7 mouse cellular contexts compared by ENCODE assay signal in genomic region chr11:101264954-101265471, GRCm38 (mm10). TPM values are rescaled to one million over a fixed set of nuclear protein-coding genes. Genes with fewer than 3 reads are reported as not detected.
DNase-seq lines count a peak whose midpoint lies in the region; ATAC-seq and TF ChIP-seq lines count a peak whose summit lies in the region.

No protein-coding gene starts in this region.

- H3K27me3 ChIP-seq in lung, postnatal 0 days (replicated peaks; ENCODE audit: insufficient read depth, low read length), result peaks cover 11% of the 10 kb centered on the region; the same call in 1 of the 2 replicates
- peaks cover 45% of the 10 kb centered on the region for H3K27me3 ChIP-seq in forebrain, embryonic 14.5 days (replicated peaks; ENCODE audit: control insufficient read depth, insufficient read depth, low read length)
- H3K27me3 ChIP-seq in liver, embryonic 13.5 days, result peaks cover 69% of the 10 kb centered on the region

- no peak overlapping the region for H3K27ac ChIP-seq in lung, postnatal 0 days (ENCODE audit: low read length)
- no peak overlapping the region for H3K27ac ChIP-seq in forebrain, embryonic 14.5 days (ENCODE audit: low read depth, low read length)
- H3K27ac ChIP-seq in liver, embryonic 13.5 days, result no peak overlapping the region

- peaks cover 21% of the 10 kb centered on the region; the same call in 1 of the 2 replicates for H3K4me1 ChIP-seq in lung, postnatal 0 days (ENCODE audit: insufficient read depth, low read depth, low read length)
- H3K4me1 ChIP-seq in forebrain, embryonic 14.5 days (ENCODE audit: control insufficient read depth, insufficient read depth, low read length), result peaks cover 11% of the 10 kb centered on the region
- H3K4me1 ChIP-seq in liver, embryonic 13.5 days (replicated peaks), result peaks cover 71% of the 10 kb centered on the region

- no peak for TF ChIP-seq EP300 in lung, postnatal 0 days (IDR thresholded peaks at IDR 0.05)

- no peak for ATAC-seq in lung, postnatal 0 days
- ATAC-seq in forebrain, embryonic 14.5 days, result no peak
- no peak for ATAC-seq in liver, embryonic 13.5 days (ENCODE audit: low read depth)

- TF ChIP-seq CTCF in lung, postnatal 0 days (IDR thresholded peaks at IDR 0.05), result no peak

- WGBS in lung, postnatal 0 days, result 10% methylated on average over 31 of the region's 31 CpGs
- WGBS in forebrain, embryonic 14.5 days, result 3% methylated on average over 31 of the region's 31 CpGs
- WGBS in liver, embryonic 13.5 days (ENCODE audit: insufficient replicate concordance), result 13% methylated on average over 31 of the region's 31 CpGs

- no peak overlapping the region; the same call in 1 of the 2 replicates for H3K4me3 ChIP-seq in lung, postnatal 0 days (ENCODE audit: low read depth, low read length)
- H3K4me3 ChIP-seq in forebrain, embryonic 14.5 days (ENCODE audit: low read depth, low read length), result peak overlapping the region; percentile 14
- H3K4me3 ChIP-seq in liver, embryonic 13.5 days (replicated peaks), result peak overlapping the region; percentile 23

- H3K9ac ChIP-seq in lung, postnatal 0 days (replicated peaks; ENCODE audit: low read depth), result no peak overlapping the region
- H3K9ac ChIP-seq in forebrain, embryonic 14.5 days (ENCODE audit: low read length), result peak overlapping the region; percentile 49; the same call in 1 of the 2 replicates
- H3K9ac ChIP-seq in liver, embryonic 13.5 days, result no peak overlapping the region

- H3K9me3 ChIP-seq in lung, postnatal 0 days (ENCODE audit: low read length), result no peaks in the 10 kb centered on the region
- H3K9me3 ChIP-seq in forebrain, embryonic 14.5 days (replicated peaks; ENCODE audit: control insufficient read depth, low read length), result no peaks in the 10 kb centered on the region
- no peaks in the 10 kb centered on the region for H3K9me3 ChIP-seq in liver, embryonic 13.5 days (replicated peaks)

- H3K36me3 ChIP-seq in lung, postnatal 0 days (ENCODE audit: insufficient read depth, low read length), result no peaks in the 10 kb centered on the region
- no peaks in the 10 kb centered on the region for H3K36me3 ChIP-seq in forebrain, embryonic 14.5 days (ENCODE audit: control insufficient read depth, insufficient read depth, low read length)
- peaks cover 4% of the 10 kb centered on the region; the same call in 1 of the 2 replicates for H3K36me3 ChIP-seq in liver, embryonic 13.5 days

- no peak for DNase-seq in lung, postnatal 0 days (ENCODE audit: low spot score)
- DNase-seq in lung, adult 18-20 months, result no peak
- DNase-seq in forebrain, embryonic 14.5 days (ENCODE audit: low spot score), result no peak
- no peak for DNase-seq in liver, embryonic 13.5 days
- peak; percentile 48 for DNase-seq in testis, postnatal 10 days (ENCODE audit: low spot score)
- DNase-seq in cerebellum, postnatal 25 days, result no peak
- DNase-seq in gastrocnemius, adult 18-20 months (ENCODE audit: low spot score), result no peak

- H3K4me2 ChIP-seq in lung, postnatal 0 days (replicated peaks; ENCODE audit: low read depth, low read length), result peak overlapping the region; percentile 25
- peak overlapping the region; percentile 48 for H3K4me2 ChIP-seq in forebrain, embryonic 14.5 days (ENCODE audit: low read length)
- H3K4me2 ChIP-seq in liver, embryonic 13.5 days, result peak overlapping the region; percentile 23; the same call in 1 of the 2 replicates

RNA-seq across cellular contexts. Expression of gene Wnk4, which starts 4.6 kb away (rescaled TPM):
- polyA plus RNA-seq in lung, postnatal 0 days (2015; fragmentation: Nextera tagmentation; extraction: Ambion mirVana), result 10.6 and 14.6 TPM in 2 replicates
- 3.0 and 3.4 TPM in 2 replicates for polyA plus RNA-seq in forebrain, embryonic 14.5 days (2014; fragmentation: Nextera tagmentation; extraction: Ambion mirVana)
- polyA plus RNA-seq in liver, embryonic 13.5 days (2015; fragmentation: Nextera tagmentation; extraction: Ambion mirVana), result 5.5 and 7.9 TPM in 2 replicates
- total RNA-seq in gastrocnemius, adult 18-20 months (2021), result under 1 TPM; 0.23 to 0.26 TPM

RNA-seq across cellular contexts. Expression of gene Vps25, which starts 11.5 kb away (rescaled TPM):
- 121 and 133 TPM in 2 replicates for polyA plus RNA-seq in lung, postnatal 0 days (2015; fragmentation: Nextera tagmentation; extraction: Ambion mirVana)
- polyA plus RNA-seq in forebrain, embryonic 14.5 days (2014; fragmentation: Nextera tagmentation; extraction: Ambion mirVana), result 110 and 118 TPM in 2 replicates
- polyA plus RNA-seq in liver, embryonic 13.5 days (2015; fragmentation: Nextera tagmentation; extraction: Ambion mirVana), result 98.5 and 99.4 TPM in 2 replicates
- total RNA-seq in gastrocnemius, adult 18-20 months (2021), result 10 to 100 TPM; 46.1 to 46.8 TPM

RNA-seq across cellular contexts. Expression of gene Cntd1, which starts 13.8 kb away (rescaled TPM):
- 1.1 TPM in 2 replicates for polyA plus RNA-seq in lung, postnatal 0 days (2015; fragmentation: Nextera tagmentation; extraction: Ambion mirVana)
- 0.76 and 1.3 TPM in 2 replicates for polyA plus RNA-seq in forebrain, embryonic 14.5 days (2014; fragmentation: Nextera tagmentation; extraction: Ambion mirVana)
- 0.63 and 0.85 TPM in 2 replicates for polyA plus RNA-seq in liver, embryonic 13.5 days (2015; fragmentation: Nextera tagmentation; extraction: Ambion mirVana)
- total RNA-seq in gastrocnemius, adult 18-20 months (2021), result under 1 TPM; 0.31 to 0.37 TPM

RNA-seq across cellular contexts. Expression of gene Coa3, which starts 13.9 kb away (rescaled TPM):
- polyA plus RNA-seq in lung, postnatal 0 days (2015; fragmentation: Nextera tagmentation; extraction: Ambion mirVana), result 159 and 166 TPM in 2 replicates
- polyA plus RNA-seq in forebrain, embryonic 14.5 days (2014; fragmentation: Nextera tagmentation; extraction: Ambion mirVana), result 237 and 260 TPM in 2 replicates
- 125 TPM in 2 replicates for polyA plus RNA-seq in liver, embryonic 13.5 days (2015; fragmentation: Nextera tagmentation; extraction: Ambion mirVana)
- 10 to 100 TPM; 71.2 to 81.6 TPM for total RNA-seq in gastrocnemius, adult 18-20 months (2021)

RNA-seq across cellular contexts. Expression of gene Ramp2, which starts 19.2 kb away (rescaled TPM):
- 759 and 834 TPM in 2 replicates for polyA plus RNA-seq in lung, postnatal 0 days (2015; fragmentation: Nextera tagmentation; extraction: Ambion mirVana)
- polyA plus RNA-seq in forebrain, embryonic 14.5 days (2014; fragmentation: Nextera tagmentation; extraction: Ambion mirVana), result 80.4 and 80.9 TPM in 2 replicates
- polyA plus RNA-seq in liver, embryonic 13.5 days (2015; fragmentation: Nextera tagmentation; extraction: Ambion mirVana), result 23.4 and 25.4 TPM in 2 replicates
- total RNA-seq in gastrocnemius, adult 18-20 months (2021), result 10 to 100 TPM; 30.1 to 31.0 TPM
